Mouse (Mus musculus) adrenal gland, adult 8-10 months (tissue): Measurements from ENCODE around the gene Clic5. TPM values are rescaled to one million over a fixed set of nuclear protein-coding genes. Genes with fewer than 3 reads are reported as not detected.

Experiments
- DNase-seq: peaks from one replicate; pipeline ENCODE4 v3.0.0; 2022
- total RNA-seq, 4 experiments: library from RNA; stranded (reverse); gene quantifications; 2 replicates each; pipeline ENCODE4 v1.2.4; 2022

Clic5 gene
- total RNA-seq, 4 experiments from 2014 or later: 9.6 to 20.2 (median 13.6) TPM

- DNase-seq: no peak
These were observed 10.8 kb downstream of the Clic5 start for GRCm38 (mm10) chr17:44199158-44199557.

GRCm38 (mm10) chr17:44202952-44203351 is 14.6 kb downstream of the Clic5 start:
- peak; percentile 23 for DNase-seq

GRCm38 (mm10) chr17:44204787-44205186 is 16.4 kb downstream of the Clic5 start:
- no peak for DNase-seq

GRCm38 (mm10) chr17:44205562-44205961 is 17.2 kb downstream of the Clic5 start:
- DNase-seq: no peak

DNA sequence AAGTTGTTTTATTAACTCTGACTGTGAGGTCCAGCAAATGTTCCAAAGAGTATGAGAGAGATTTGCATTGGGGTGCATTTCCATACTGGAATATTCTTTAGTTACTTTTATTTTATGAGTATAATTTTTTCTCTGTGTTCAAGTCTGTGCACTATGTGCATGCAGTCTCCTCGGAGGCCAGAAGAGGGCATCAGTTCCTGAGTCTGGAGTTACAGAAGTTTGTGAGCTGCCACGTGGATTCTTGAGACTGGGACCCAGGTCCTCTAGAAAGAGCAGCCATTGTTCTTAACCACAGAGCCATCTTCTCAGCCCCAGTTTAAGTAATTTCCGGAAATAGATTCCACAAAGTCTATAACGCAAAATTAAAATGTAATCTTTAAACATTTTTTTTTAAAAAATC is 20.5 kb downstream of the Clic5 start:
- no peak for DNase-seq

- no peak for DNase-seq
These were observed 24.7 kb downstream of the Clic5 start for GRCm38 (mm10) chr17:44212960-44213619.

- DNase-seq: no peak
These were observed 26.9 kb downstream of the Clic5 start for GRCm38 (mm10) chr17:44215196-44215799.

- no peak for DNase-seq
These were observed 28.8 kb downstream of the Clic5 start for GRCm38 (mm10) chr17:44217185-44217584.

- no peak for DNase-seq
These were observed 31.6 kb downstream of the Clic5 start for GRCm38 (mm10) chr17:44219943-44220342.

DNA sequence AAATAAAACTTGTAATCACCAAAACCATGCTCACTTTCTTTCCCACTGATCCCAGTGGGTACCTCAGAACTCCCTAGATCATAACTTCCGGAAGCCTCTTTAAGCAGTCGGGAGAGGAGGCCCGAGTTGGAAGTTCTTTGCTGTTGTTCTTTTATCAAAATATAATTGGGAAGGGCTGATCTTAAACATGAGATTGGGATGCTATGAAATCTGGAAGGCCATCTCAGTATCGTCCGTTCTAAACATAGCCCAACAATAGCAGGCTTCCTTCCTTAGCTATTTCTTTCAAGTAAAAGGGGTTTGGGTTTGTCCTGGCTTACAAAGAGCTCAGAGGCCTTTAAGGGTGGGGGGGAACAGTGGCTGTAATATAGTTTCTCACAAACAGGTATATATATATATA is 40.0 kb downstream of the Clic5 start:
- DNase-seq: no peak

DNA sequence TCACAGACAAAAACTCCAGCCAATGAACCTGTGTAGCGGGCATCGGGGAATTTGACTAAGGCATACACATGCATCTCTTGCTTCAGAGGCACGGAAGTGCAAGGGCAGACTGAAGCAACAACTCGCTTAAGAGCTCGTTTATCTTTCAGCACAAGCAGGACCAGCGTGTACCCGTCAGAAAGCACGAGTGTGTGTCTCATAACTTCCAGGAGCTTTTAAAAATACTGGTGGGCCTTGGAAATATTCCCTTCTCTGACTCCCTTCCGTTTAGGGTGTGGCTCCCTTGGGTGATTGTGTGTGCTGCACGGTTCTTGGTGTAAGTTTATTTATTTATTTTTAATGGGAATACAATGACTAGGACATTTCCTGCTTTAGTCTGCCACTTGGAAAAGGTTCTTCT is 41.7 kb downstream of the Clic5 start:
- peak; percentile 4 for DNase-seq

GRCm38 (mm10) chr17:44239030-44239721 is 50.8 kb downstream of the Clic5 start:
- DNase-seq: no peak

GRCm38 (mm10) chr17:44240742-44241141 is 52.4 kb downstream of the Clic5 start:
- DNase-seq: no peak

- DNase-seq: no peak
These were observed 55.7 kb downstream of the Clic5 start for GRCm38 (mm10) chr17:44244096-44244495.

GRCm38 (mm10) chr17:44244625-44245024 is 56.2 kb downstream of the Clic5 start:
- DNase-seq: no peak

DNA sequence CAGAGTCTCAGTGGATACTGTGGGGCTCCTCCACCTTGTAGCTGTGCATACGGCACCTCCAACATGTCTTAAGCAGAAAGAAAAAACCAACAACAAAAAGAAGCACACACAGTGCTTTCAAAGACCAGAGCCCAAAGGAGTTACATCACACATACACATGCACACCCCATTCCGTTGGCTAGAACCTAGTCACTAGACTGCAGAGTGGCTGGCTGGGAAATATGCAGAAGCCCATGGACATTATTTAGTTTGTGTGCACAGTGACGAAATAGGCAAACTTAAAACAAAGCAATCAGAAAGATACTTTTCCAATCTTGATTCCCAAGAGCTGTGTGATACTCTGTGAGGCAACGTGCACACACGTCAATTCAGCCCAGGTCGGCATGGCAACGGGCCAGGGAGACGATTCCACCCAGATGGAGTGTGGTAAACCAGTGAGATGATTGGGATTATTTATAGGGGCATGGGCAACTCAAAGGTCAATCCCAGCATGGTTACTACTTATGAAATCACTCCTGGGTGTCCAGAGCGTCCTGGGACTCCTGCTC is 57.8 kb downstream of the Clic5 start:
- DNase-seq: no peak

GRCm38 (mm10) chr17:44249544-44249943 is 61.2 kb downstream of the Clic5 start:
- DNase-seq: no peak

DNA sequence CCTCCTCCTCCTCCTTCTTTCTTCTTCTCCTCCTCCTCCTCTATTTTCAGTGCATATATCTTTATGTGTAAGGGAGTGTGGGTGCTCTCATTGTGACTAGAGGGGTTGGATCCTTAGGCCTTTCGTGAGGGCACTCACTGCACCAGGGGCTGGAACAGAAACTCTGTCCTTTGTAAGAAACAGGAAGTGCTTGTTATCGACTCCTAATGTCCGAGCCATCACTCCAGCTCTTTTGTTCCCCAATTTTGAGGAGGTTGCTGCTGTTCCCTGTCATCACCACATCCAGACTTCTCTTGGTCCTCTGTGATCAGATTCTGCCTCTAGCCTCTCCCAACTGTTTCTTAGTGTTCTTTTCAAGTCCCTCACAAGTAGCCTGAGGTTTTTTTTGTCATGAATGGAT is 64.3 kb downstream of the Clic5 start:
- DNase-seq: no peak

GRCm38 (mm10) chr17:44254698-44255097 is 66.3 kb downstream of the Clic5 start:
- no peak for DNase-seq

- peak; percentile 54 for DNase-seq
These were observed 68.2 kb downstream of the Clic5 start for GRCm38 (mm10) chr17:44256583-44256982.

- no peak for DNase-seq
These were observed 70.9 kb downstream of the Clic5 start for GRCm38 (mm10) chr17:44259245-44259644.

DNA sequence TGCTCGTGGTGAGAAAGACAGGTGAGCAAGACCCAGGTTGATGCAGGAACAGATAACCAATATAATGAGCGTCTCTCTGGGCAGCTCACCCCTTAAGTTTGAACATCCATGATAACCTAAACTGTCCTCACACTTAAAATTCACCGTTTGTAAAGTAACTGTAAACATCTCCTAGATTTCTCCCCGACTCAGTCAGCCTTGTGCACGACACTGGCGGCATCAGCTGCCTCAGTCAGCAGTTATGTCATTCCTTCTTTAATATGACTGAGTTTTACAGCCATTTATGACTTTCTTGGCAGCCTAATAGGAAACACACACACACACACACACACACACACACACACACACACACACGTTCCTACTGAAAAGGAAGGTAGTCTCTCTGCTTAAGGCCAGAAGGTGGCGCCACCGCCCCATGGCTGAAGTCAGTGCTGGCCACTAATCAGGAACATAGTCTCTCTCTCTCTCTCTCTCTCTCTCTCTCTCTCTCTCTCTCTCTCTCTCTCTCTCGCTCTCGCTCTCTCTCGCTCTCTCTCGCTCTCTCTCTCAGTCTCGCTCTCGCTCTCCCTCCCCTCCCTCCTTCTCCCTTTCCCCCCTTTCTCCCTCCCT is 73.3 kb downstream of the Clic5 start:
- DNase-seq: peak; percentile 16

DNA sequence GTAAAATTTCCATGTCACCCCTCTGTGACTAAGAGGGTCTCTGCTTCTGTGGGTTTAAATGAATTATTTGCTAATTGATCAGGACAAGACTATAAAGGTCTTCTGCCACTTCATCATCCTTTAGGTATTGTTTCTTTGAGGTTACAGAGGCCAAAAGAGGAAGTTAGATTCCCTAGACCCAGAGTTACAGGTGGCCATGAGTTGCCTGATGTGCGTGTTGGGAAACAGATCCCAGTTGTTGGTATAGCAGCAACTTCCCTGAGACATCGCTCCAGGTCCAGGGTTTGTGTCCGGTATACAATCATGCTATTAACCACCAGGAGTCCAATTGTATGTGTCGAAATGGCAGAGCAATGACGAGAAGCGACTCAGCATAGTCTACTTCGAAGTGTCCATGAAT is 81.7 kb downstream of the Clic5 start:
- DNase-seq: no peak
